Mouse (Mus musculus) CH12.LX (cell line): Measurements from ENCODE around the gene Mindy4b-ps. TPM values are rescaled to one million over a fixed set of nuclear protein-coding genes. Genes with fewer than 3 reads are reported as not detected.

Experiments used
- DNase-seq: peaks from one replicate; pipeline ENCODE4 v3.0.0-alpha.2; 2013; ENCODE audit errors: extremely low read depth
- H3K27ac ChIP-seq: 2 replicates; pipeline ENCODE4 v1.5.1; 2012; ENCODE audit warnings: low read depth, mild to moderate bottlenecking, control low read depth, moderate library complexity; ENCODE audit not compliant: insufficient read depth
- H3K27me3 ChIP-seq: replicated peaks from 2 replicates; pipeline ENCODE3; 2012; ENCODE audit warnings: inconsistent platforms
- H3K36me3 ChIP-seq, 2 experiments: replicated peaks in 1 of 2; 2 replicates each; pipeline versions ENCODE3 to v1.6.1; 2012; ENCODE audit warnings: inconsistent platforms in 1 of 2, low read length in 1 of 2, mild to moderate bottlenecking in 1 of 2, mixed read lengths in 1 of 2, moderate library complexity in 1 of 2; ENCODE audit not compliant: control insufficient read depth in 1 of 2, insufficient read depth in 1 of 2
- H3K4me1 ChIP-seq, 2 experiments: 2 replicates each; pipeline ENCODE4 v1.6.1; 2012; ENCODE audit warnings: inconsistent platforms in 1 of 2, moderate library complexity in 1 of 2; ENCODE audit not compliant: insufficient read depth in 2 of 2, control insufficient read depth in 1 of 2
- H3K4me2 ChIP-seq: 2 replicates; pipeline ENCODE4 v1.6.1; 2012; ENCODE audit warnings: low read depth, mild to moderate bottlenecking, control low read depth; ENCODE audit not compliant: poor library complexity, insufficient read depth, severe bottlenecking
- H3K4me3 ChIP-seq, 3 experiments: fragments of 150-350 bp in 1 of 3; sonication (generic) in 1 of 3; replicated peaks in 1 of 3; 2 replicates each; pipeline versions ENCODE3 to v1.5.1; 2011 to 2012; ENCODE audit warnings: low read depth in 2 of 3, low read length in 2 of 3, mild to moderate bottlenecking in 2 of 3, moderate library complexity in 2 of 3, control low read depth in 1 of 3, improper control_type of control experiment in 1 of 3, inconsistent platforms in 1 of 3, mixed read lengths in 1 of 3; ENCODE audit not compliant: poor library complexity in 1 of 3
- H3K79me2 ChIP-seq: replicated peaks from 2 replicates; pipeline ENCODE4 v1.6.1; 2012; ENCODE audit warnings: mild to moderate bottlenecking, moderate library complexity; ENCODE audit not compliant: control insufficient read depth, poor library complexity, insufficient read depth, severe bottlenecking; ENCODE audit errors: extremely low read depth
- H3K9ac ChIP-seq: 2 replicates; pipeline ENCODE4 v1.6.1; 2012; ENCODE audit warnings: low read depth, mild to moderate bottlenecking, control low read depth, moderate library complexity; ENCODE audit not compliant: insufficient read depth
- H3K9me3 ChIP-seq: replicated peaks from 2 replicates; pipeline ENCODE3; 2012; ENCODE audit warnings: low read length, inconsistent platforms, mixed read lengths
- BHLHE40 ChIP-seq: IDR thresholded peaks from 2 replicates; pipeline ENCODE4 v1.6.1; 2011; ENCODE audit warnings: mild to moderate bottlenecking, low read depth, low read length, improper control_type of control experiment
- CHD1 ChIP-seq: IDR thresholded peaks from 2 replicates; pipeline ENCODE4 v1.6.1; 2012; ENCODE audit warnings: low read depth, low read length, improper control_type of control experiment, inconsistent platforms
- CHD2 ChIP-seq: IDR thresholded peaks from 2 replicates; pipeline ENCODE4 v1.6.1; 2011; ENCODE audit warnings: low read length, improper control_type of control experiment
- CTCF ChIP-seq, 2 experiments: IDR thresholded peaks in 1 of 2; conservative IDR thresholded peaks in 1 of 2; 2 replicates each; pipeline ENCODE4 v1.5.1; 2011 to 2012; ENCODE audit warnings: low read depth in 2 of 2, low read length in 2 of 2, improper control_type of control experiment in 1 of 2, inconsistent platforms in 1 of 2, mild to moderate bottlenecking in 1 of 2, moderate library complexity in 1 of 2
- ELF1 ChIP-seq: IDR thresholded peaks from 2 replicates; pipeline ENCODE4 v1.6.1; 2014; ENCODE audit warnings: low read depth, mild to moderate bottlenecking, inconsistent platforms, low read length, improper control_type of control experiment
- GABPA ChIP-seq: IDR thresholded peaks from 2 replicates; pipeline ENCODE4 v1.6.1; 2012; ENCODE audit warnings: low read depth, low read length, improper control_type of control experiment, inconsistent platforms; ENCODE audit not compliant: insufficient replicate concordance
- HCFC1 ChIP-seq: IDR thresholded peaks from 2 replicates; pipeline ENCODE4 v1.6.1; 2012; ENCODE audit warnings: low read depth, mild to moderate bottlenecking, inconsistent platforms, low read length, improper control_type of control experiment
- JUN ChIP-seq: IDR thresholded peaks from 2 replicates; pipeline ENCODE4 v1.6.1; 2011; ENCODE audit warnings: low read depth, mild to moderate bottlenecking, low read length, improper control_type of control experiment, moderate library complexity; ENCODE audit not compliant: insufficient read depth
- MAX ChIP-seq: IDR thresholded peaks from 2 replicates; pipeline ENCODE4 v1.6.1; 2011; ENCODE audit warnings: low read length, improper control_type of control experiment
- MEF2A ChIP-seq: IDR thresholded peaks from 2 replicates; pipeline ENCODE4 v1.6.1; 2014; ENCODE audit warnings: low read depth, mild to moderate bottlenecking, inconsistent platforms, low read length, improper control_type of control experiment, borderline replicate concordance
- NRF1 ChIP-seq: IDR thresholded peaks from 2 replicates; pipeline ENCODE4 v1.6.1; 2014; ENCODE audit warnings: low read depth, mild to moderate bottlenecking, inconsistent platforms, low read length, improper control_type of control experiment, moderate library complexity
- PAX5 ChIP-seq: IDR thresholded peaks from 2 replicates; pipeline ENCODE4 v1.6.1; 2012; ENCODE audit warnings: low read length, inconsistent platforms, mixed read lengths
- POLR2A ChIP-seq: IDR thresholded peaks from 2 replicates; pipeline ENCODE4 v1.6.1; 2011; ENCODE audit warnings: low read depth, mild to moderate bottlenecking, improper control_type of control experiment, low read length
- RCOR1 ChIP-seq: conservative IDR thresholded peaks from 2 replicates; pipeline ENCODE4 v1.6.1; 2012; ENCODE audit warnings: low read depth, mild to moderate bottlenecking, inconsistent platforms, low read length, improper control_type of control experiment
- SIN3A ChIP-seq: IDR thresholded peaks from 2 replicates; pipeline ENCODE4 v1.6.1; 2012; ENCODE audit warnings: low read length, improper control_type of control experiment, inconsistent platforms
- USF1 ChIP-seq: IDR thresholded peaks from 2 replicates; pipeline ENCODE4 v1.6.1; 2014; ENCODE audit warnings: low read depth, mild to moderate bottlenecking, inconsistent platforms, low read length, improper control_type of control experiment
- USF2 ChIP-seq: conservative IDR thresholded peaks from 2 replicates; pipeline ENCODE4 v1.6.1; 2011; ENCODE audit warnings: low read depth, low read length, improper control_type of control experiment
- ZC3H11A ChIP-seq: IDR thresholded peaks from 2 replicates; pipeline ENCODE4 v1.6.1; 2012; ENCODE audit warnings: low read depth, mild to moderate bottlenecking, inconsistent platforms, low read length, improper control_type of control experiment
- dilution Hi-C: fragments of 300-500 bp; cut with MboI; formaldehyde crosslinking; loops from 2 replicates; pipeline ENCODE4 v1.14.3; 2020; ENCODE audit warnings: low sequenced_read_pairs; ENCODE audit not compliant: extremely low pct_unique_long_range_greater_than_20kb, extremely low pct_ligation_motif_present
- in situ Hi-C: fragments of 300-500 bp; cut with MboI; formaldehyde crosslinking; loops from 3 replicates; pipeline ENCODE4 v1.14.3; 2019; ENCODE audit warnings: low sequenced_read_pairs, low pct_ligation_motif_present, low pct_unique_long_range_greater_than_20kb, mixed read lengths
- polyA plus RNA-seq: library from polyadenylated mRNA; unstranded; fragments of >175 nt; gene quantifications from 2 replicates; pipeline ENCODE4 v1.2.1, GENCODE M21; 2012; ENCODE audit warnings: low read depth; ENCODE audit not compliant: insufficient read length
- total RNA-seq, 2 experiments: library from RNA; depleted of rRNA; stranded (reverse); fragments of 300-350 nt in 1 of 2; fragments of >200 nt in 1 of 2; gene quantifications; 2 replicates each; pipeline ENCODE4 v1.2.3; 2012 to 2014

Mindy4b-ps gene
- total and polyA plus RNA-seq, 3 experiments = not detected

- TF ChIP-seq HCFC1 (no peak), GABPA (no peak), MAX (no peak), ELF1 (no peak), RCOR1 (no peak), ZC3H11A (no peak), CHD2 (no peak), BHLHE40 (no peak), JUN (no peak), POLR2A (no peak), NRF1 (no peak), MEF2A (no peak), USF2 (no peak)
Measured at GRCm38 (mm10) chr3:58828366-58829153, 6.4 kb upstream of the Mindy4b-ps start.

GRCm38 (mm10) chr3:58826266-58826665, 4.2 kb upstream of the Mindy4b-ps start:
- no peaks in the 10 kb centered on the region; a peak in 1 of 4 replicates for H3K4me1 ChIP-seq
- no peak for DNase-seq
- H3K79me2 ChIP-seq = no peaks in the 10 kb centered on the region
- H3K4me2 ChIP-seq = no peak overlapping the region
- H3K36me3 ChIP-seq = no peaks in the 10 kb centered on the region
- dilution Hi-C loops = no loop called here
- H3K9ac ChIP-seq = no peak overlapping the region
- no peaks in the 10 kb centered on the region for H3K9me3 ChIP-seq
- no peak overlapping the region for H3K4me3 ChIP-seq
- in situ Hi-C loops = no loop called here
- H3K27ac ChIP-seq = no peak overlapping the region
- H3K27me3 ChIP-seq = no peaks in the 10 kb centered on the region
- TF ChIP-seq PAX5 (no peak), SIN3A (no peak), USF1 (no peak), CTCF (conservative IDR thresholded peaks at IDR 0.05 in 1 of 2, IDR thresholded peaks at IDR 0.05 in 1 of 2; ENCODE audit: low read depth in 2 of 2, low read length in 2 of 2) (no peak), BHLHE40 (no peak), CHD1 (no peak), JUN (no peak)
- TF ChIP-seq, all 38 proteins: peak for 0

More at GRCm38 (mm10) chr3:58828366-58829153, 6.4 kb upstream of the Mindy4b-ps start:
- Histone ChIP-seq H3K4me1 (no peaks in the 10 kb centered on the region; a peak in 1 of 4 replicates), H3K27ac (no peak overlapping the region), H3K36me3 (no peaks in the 10 kb centered on the region), H3K9ac (no peak overlapping the region), H3K27me3 (no peaks in the 10 kb centered on the region), H3K4me3 (no peak overlapping the region), H3K79me2 (no peaks in the 10 kb centered on the region), H3K9me3 (no peaks in the 10 kb centered on the region), H3K4me2 (no peak overlapping the region)
- DNase-seq = no peak
- dilution Hi-C loops (no loop called here), in situ Hi-C loops (no loop called here)
